Mouse (Mus musculus) limb, embryonic 14.5 days (tissue): ENCODE measurements around the gene 3100002H09Rik. TPM values are rescaled to one million over a fixed set of nuclear protein-coding genes. Genes with fewer than 3 reads are reported as not detected.
A peak's percentile ranks its signal among the peaks of the same experiment; 100 is the strongest.

ENCODE experiments used
- ATAC-seq: fragments of 200-750 bp; cut with Nextera tagmentation; 2 replicates; pipeline ENCODE4 v1.8.0; 2017; ENCODE audit warnings: low read depth, moderate number of reproducible peaks, moderate TSS enrichment; ENCODE audit not compliant: low FRiP score
- DNase-seq: peaks from one replicate; pipeline ENCODE4 v3.0.0-alpha.2; 2015; ENCODE audit warnings: low spot score
- H3K27ac ChIP-seq: fragments of 300-500 bp; sonication (generic); replicated peaks from 2 replicates; pipeline ENCODE4 v1.5.1; 2014; ENCODE audit warnings: low read depth, mild to moderate bottlenecking, low read length, moderate library complexity, mixed read lengths
- H3K27me3 ChIP-seq: fragments of 300-500 bp; sonication (generic); 2 replicates; pipeline ENCODE4 v1.6.1; 2014; ENCODE audit warnings: low read length, mixed read lengths; ENCODE audit not compliant: control insufficient read depth, insufficient read depth
- H3K36me3 ChIP-seq: fragments of 300-500 bp; sonication (generic); 2 replicates; pipeline ENCODE4 v1.6.1; 2014; ENCODE audit warnings: mild to moderate bottlenecking, low read length, moderate library complexity, mixed read lengths; ENCODE audit not compliant: control insufficient read depth, insufficient read depth
- H3K4me1 ChIP-seq: fragments of 300-500 bp; sonication (generic); 2 replicates; pipeline ENCODE4 v1.6.1; 2014; ENCODE audit warnings: antibody characterized with exemption, low read length, mixed read lengths; ENCODE audit not compliant: control insufficient read depth, insufficient read depth
- H3K4me2 ChIP-seq: fragments of 300-500 bp; sonication (generic); replicated peaks from 2 replicates; pipeline ENCODE4 v1.6.1; 2014; ENCODE audit warnings: low read depth, mild to moderate bottlenecking, low read length, moderate library complexity; ENCODE audit not compliant: severe bottlenecking
- H3K4me3 ChIP-seq: fragments of 300-500 bp; sonication (generic); replicated peaks from 2 replicates; pipeline ENCODE4 v1.5.1; 2014; ENCODE audit warnings: low read length
- H3K9ac ChIP-seq: fragments of 300-500 bp; sonication (generic); 2 replicates; pipeline ENCODE4 v1.6.1; 2014; ENCODE audit warnings: mild to moderate bottlenecking, low read depth, low read length, moderate library complexity; ENCODE audit not compliant: severe bottlenecking
- H3K9me3 ChIP-seq: fragments of 300-500 bp; sonication (generic); 2 replicates; pipeline ENCODE4 v1.6.1; 2016; ENCODE audit warnings: low read length; ENCODE audit not compliant: control insufficient read depth
- POLR2A ChIP-seq: fragments of 200-500 bp; IDR thresholded peaks from 2 replicates; pipeline ENCODE4 v1.8.0; 2012; ENCODE audit warnings: inconsistent platforms, mild to moderate bottlenecking, moderate library complexity, borderline replicate concordance; ENCODE audit not compliant: insufficient read depth, insufficient read length; ENCODE audit errors: extremely low read depth
- WGBS: fragments of 180-500 bp; shearing (Covaris S2); extraction: QIAGEN DNeasy Blood & Tissue Kit; methylation state at CpG from one replicate; pipeline ENCODE4 v1.1.7; 2014; 5-methylcytosine and 5-hydroxymethylcytosine counted together
- polyA plus RNA-seq, 2 experiments: library from polyadenylated mRNA; depleted of rRNA in 1 of 2; stranded (reverse) in 1 of 2; unstranded in 1 of 2; fragments of >200 nt; fragmentation: Nextera tagmentation in 1 of 2; extraction: Ambion mirVana in 1 of 2; gene quantifications; 2 replicates each; pipeline versions ENCODE4 v1.2.1 to v1.2.3; 2012 to 2014

Gene 3100002H09Rik
- polyA plus RNA-seq, 2 experiments, result not detected

- H3K9ac ChIP-seq, result no peak overlapping the region
- DNase-seq (no peak), ATAC-seq (no peak)
- peaks cover 9% of the 10 kb centered on the region; the same call in 1 of the 2 replicates for H3K27me3 ChIP-seq
- H3K27ac ChIP-seq, result no peak overlapping the region
- no peaks in the 10 kb centered on the region for H3K4me1 ChIP-seq
- H3K4me3 ChIP-seq, result no peak overlapping the region
- no peak overlapping the region for H3K4me2 ChIP-seq
- TF ChIP-seq POLR2A, result no peak
- H3K36me3 ChIP-seq, result no peaks in the 10 kb centered on the region
- no peaks in the 10 kb centered on the region for H3K9me3 ChIP-seq
- 54% methylated on average over 5 of the region's 5 CpGs for WGBS
Observed at GRCm38 (mm10) chr4:124605255-124605654, 5.3 kb downstream of the 3100002H09Rik start.

- no peak for ATAC-seq
- 19% methylated on average over 9 of the region's 9 CpGs for WGBS
Observed at GRCm38 (mm10) chr4:124603712-124604111, 6.9 kb downstream of the 3100002H09Rik start.

GRCm38 (mm10) chr4:124595929-124596328 lies 14.7 kb downstream of the 3100002H09Rik start:
- no peak for DNase-seq
- Histone ChIP-seq H3K4me1 (no peaks in the 10 kb centered on the region), H3K9ac (no peak overlapping the region), H3K27ac (no peak overlapping the region), H3K4me3 (no peak overlapping the region), H3K27me3 (no peaks in the 10 kb centered on the region), H3K36me3 (no peaks in the 10 kb centered on the region), H3K9me3 (no peaks in the 10 kb centered on the region), H3K4me2 (no peak overlapping the region)
- ATAC-seq, result no peak
- 76% methylated on average over 9 of the region's 9 CpGs for WGBS
- no peak for TF ChIP-seq POLR2A

More at GRCm38 (mm10) chr4:124603712-124604111, 6.9 kb downstream of the 3100002H09Rik start:
- no peak overlapping the region for H3K9ac ChIP-seq
- H3K9me3 ChIP-seq, result no peaks in the 10 kb centered on the region
- no peak for DNase-seq
- no peak overlapping the region for H3K27ac ChIP-seq
- no peaks in the 10 kb centered on the region for H3K36me3 ChIP-seq
- H3K27me3 ChIP-seq, result peaks cover 9% of the 10 kb centered on the region; the same call in 1 of the 2 replicates
- no peaks in the 10 kb centered on the region for H3K4me1 ChIP-seq
- no peak overlapping the region for H3K4me2 ChIP-seq
- no peak for TF ChIP-seq POLR2A
- no peak overlapping the region for H3K4me3 ChIP-seq

GRCm38 (mm10) chr4:124594933-124595332 lies 15.7 kb downstream of the 3100002H09Rik start:
- Histone ChIP-seq H3K27me3 (no peaks in the 10 kb centered on the region), H3K4me2 (0 out of 2 replicates have a peak overlapping the region, but pooled peaks have one; percentile 17), H3K27ac (no peak overlapping the region), H3K4me3 (no peak overlapping the region), H3K4me1 (no peaks in the 10 kb centered on the region), H3K9me3 (no peaks in the 10 kb centered on the region), H3K36me3 (no peaks in the 10 kb centered on the region), H3K9ac (no peak overlapping the region)
- TF ChIP-seq POLR2A, result no peak
- no peak for ATAC-seq
- DNase-seq, result no peak
- WGBS, result 40% methylated on average over 13 of the region's 13 CpGs

GRCm38 (mm10) chr4:124593691-124594090 lies 16.9 kb downstream of the 3100002H09Rik start:
- Histone ChIP-seq H3K4me3 (no peak overlapping the region), H3K9me3 (no peaks in the 10 kb centered on the region), H3K4me2 (no peak overlapping the region), H3K27me3 (no peaks in the 10 kb centered on the region), H3K27ac (no peak overlapping the region), H3K9ac (no peak overlapping the region), H3K4me1 (no peaks in the 10 kb centered on the region), H3K36me3 (no peaks in the 10 kb centered on the region)
- DNase-seq, result no peak
- no peak for TF ChIP-seq POLR2A
- ATAC-seq, result no peak
- 59% methylated on average over 9 of the region's 9 CpGs for WGBS

- DNase-seq (no peak), ATAC-seq (no peak)
- H3K27ac ChIP-seq, result no peak overlapping the region
- H3K4me3 ChIP-seq, result no peak overlapping the region
- H3K27me3 ChIP-seq, result no peaks in the 10 kb centered on the region
- H3K9me3 ChIP-seq, result no peaks in the 10 kb centered on the region
- TF ChIP-seq POLR2A, result no peak
- H3K9ac ChIP-seq, result no peak overlapping the region
- H3K4me1 ChIP-seq, result no peaks in the 10 kb centered on the region
- no peaks in the 10 kb centered on the region for H3K36me3 ChIP-seq
- no peak overlapping the region for H3K4me2 ChIP-seq
Observed at GRCm38 (mm10) chr4:124593210-124593609, 17.4 kb downstream of the 3100002H09Rik start.
